Mouse (Mus musculus) v-Abl transformed pro-B cells (cell line): ENCODE measurements around the gene Olfr1309.
"Not testable (repeated sequence)": the region's sequence is repeated elsewhere in the genome, so short reads cannot be mapped to it uniquely, and the experiment has no call there.

Experiments used
- in situ Hi-C, 2 experiments: fragments of 400-800 bp; cut with MboI; formaldehyde crosslinking; loops; one replicate each; pipeline ENCODE4 v1.15.1; 2025; ENCODE audit not compliant: unreplicated experiment in 2 of 2

The Olfr1309 gene

GRCm38 (mm10) chr2:111990181-111990580 lies at the start of gene Olfr1309:
Gene Olfr1309 (minus strand): TSS chr2:111990281.
- in situ Hi-C loops: no loop called here

- in situ Hi-C loops: not testable (repeated sequence)
These were observed 36.9 kb upstream of the Olfr1309 start for GRCm38 (mm10) chr2:112026971-112027370.

- in situ Hi-C loops: no loop called here
These were observed 34.2 kb upstream of the Olfr1309 start, which contains the start of gene Olfr1311 for GRCm38 (mm10) chr2:112024312-112024711. Gene Olfr1311 (minus strand): TSS chr2:112024412.

GRCm38 (mm10) chr2:112014900-112015299 lies 24.8 kb upstream of the Olfr1309 start:
- in situ Hi-C loops: no loop called here

- in situ Hi-C loops: no loop called here
These were observed 22.5 kb upstream of the Olfr1309 start, which contains the start of gene Olfr1310 for GRCm38 (mm10) chr2:112012608-112013007. Gene Olfr1310 (minus strand): TSS chr2:112012708.

- in situ Hi-C loops: no loop called here
These were observed 25.2 kb downstream of the Olfr1309 start, which contains the start of gene Olfr1308 for GRCm38 (mm10) chr2:111964844-111965243. Gene Olfr1308 (minus strand): TSS chr2:111964944.

GRCm38 (mm10) chr2:111949340-111949739 lies 40.7 kb downstream of the Olfr1309 start, which contains the start of gene Olfr1307:
Gene Olfr1307 (minus strand): TSS chr2:111949440.
- in situ Hi-C loops: no loop called here
